Mouse (Mus musculus) CH12.LX (cell line): ENCODE measurements around the gene Npc1l1. TPM values are rescaled to one million over a fixed set of nuclear protein-coding genes. Genes with fewer than 3 reads are reported as not detected.
A peak's percentile ranks its signal among the peaks of the same experiment; 100 is the strongest.

Experiments used
- DNase-seq: peaks from one replicate; pipeline ENCODE4 v3.0.0-alpha.2; 2013; ENCODE audit errors: extremely low read depth
- H3K27ac ChIP-seq: 2 replicates; pipeline ENCODE4 v1.5.1; 2012; ENCODE audit warnings: low read depth, mild to moderate bottlenecking, control low read depth, moderate library complexity; ENCODE audit not compliant: insufficient read depth
- H3K27me3 ChIP-seq: replicated peaks from 2 replicates; pipeline ENCODE3; 2012; ENCODE audit warnings: inconsistent platforms
- H3K36me3 ChIP-seq, 2 experiments: replicated peaks in 1 of 2; 2 replicates each; pipeline versions ENCODE3 to v1.6.1; 2012; ENCODE audit warnings: inconsistent platforms in 1 of 2, low read length in 1 of 2, mild to moderate bottlenecking in 1 of 2, mixed read lengths in 1 of 2, moderate library complexity in 1 of 2; ENCODE audit not compliant: control insufficient read depth in 1 of 2, insufficient read depth in 1 of 2
- H3K4me1 ChIP-seq, 2 experiments: 2 replicates each; pipeline ENCODE4 v1.6.1; 2012; ENCODE audit warnings: inconsistent platforms in 1 of 2, moderate library complexity in 1 of 2; ENCODE audit not compliant: insufficient read depth in 2 of 2, control insufficient read depth in 1 of 2
- H3K4me2 ChIP-seq: 2 replicates; pipeline ENCODE4 v1.6.1; 2012; ENCODE audit warnings: low read depth, mild to moderate bottlenecking, control low read depth; ENCODE audit not compliant: poor library complexity, insufficient read depth, severe bottlenecking
- H3K4me3 ChIP-seq, 3 experiments: fragments of 150-350 bp in 1 of 3; sonication (generic) in 1 of 3; replicated peaks in 1 of 3; 2 replicates each; pipeline versions ENCODE3 to v1.5.1; 2011 to 2012; ENCODE audit warnings: low read depth in 2 of 3, low read length in 2 of 3, mild to moderate bottlenecking in 2 of 3, moderate library complexity in 2 of 3, control low read depth in 1 of 3, improper control_type of control experiment in 1 of 3, inconsistent platforms in 1 of 3, mixed read lengths in 1 of 3; ENCODE audit not compliant: poor library complexity in 1 of 3
- H3K79me2 ChIP-seq: replicated peaks from 2 replicates; pipeline ENCODE4 v1.6.1; 2012; ENCODE audit warnings: mild to moderate bottlenecking, moderate library complexity; ENCODE audit not compliant: control insufficient read depth, poor library complexity, insufficient read depth, severe bottlenecking; ENCODE audit errors: extremely low read depth
- H3K9ac ChIP-seq: 2 replicates; pipeline ENCODE4 v1.6.1; 2012; ENCODE audit warnings: low read depth, mild to moderate bottlenecking, control low read depth, moderate library complexity; ENCODE audit not compliant: insufficient read depth
- H3K9me3 ChIP-seq: replicated peaks from 2 replicates; pipeline ENCODE3; 2012; ENCODE audit warnings: low read length, inconsistent platforms, mixed read lengths
- BHLHE40 ChIP-seq: IDR thresholded peaks from 2 replicates; pipeline ENCODE4 v1.6.1; 2011; ENCODE audit warnings: mild to moderate bottlenecking, low read depth, low read length, improper control_type of control experiment
- CHD1 ChIP-seq: IDR thresholded peaks from 2 replicates; pipeline ENCODE4 v1.6.1; 2012; ENCODE audit warnings: low read depth, low read length, improper control_type of control experiment, inconsistent platforms
- CHD2 ChIP-seq: IDR thresholded peaks from 2 replicates; pipeline ENCODE4 v1.6.1; 2011; ENCODE audit warnings: low read length, improper control_type of control experiment
- CTCF ChIP-seq, 2 experiments: IDR thresholded peaks in 1 of 2; conservative IDR thresholded peaks in 1 of 2; 2 replicates each; pipeline ENCODE4 v1.5.1; 2011 to 2012; ENCODE audit warnings: low read depth in 2 of 2, low read length in 2 of 2, improper control_type of control experiment in 1 of 2, inconsistent platforms in 1 of 2, mild to moderate bottlenecking in 1 of 2, moderate library complexity in 1 of 2
- E2F4 ChIP-seq: IDR thresholded peaks from 2 replicates; pipeline ENCODE4 v1.6.1; 2011; ENCODE audit warnings: low read depth, low read length, improper control_type of control experiment; ENCODE audit not compliant: insufficient replicate concordance
- ELF1 ChIP-seq: IDR thresholded peaks from 2 replicates; pipeline ENCODE4 v1.6.1; 2014; ENCODE audit warnings: low read depth, mild to moderate bottlenecking, inconsistent platforms, low read length, improper control_type of control experiment
- EP300 ChIP-seq: IDR thresholded peaks from 2 replicates; pipeline ENCODE4 v1.6.1; 2011; ENCODE audit warnings: low read length, improper control_type of control experiment
- ETS1 ChIP-seq: conservative IDR thresholded peaks from 2 replicates; pipeline ENCODE4 v1.6.1; 2012; ENCODE audit warnings: low read depth, mild to moderate bottlenecking, inconsistent platforms, low read length, improper control_type of control experiment, moderate library complexity
- GABPA ChIP-seq: IDR thresholded peaks from 2 replicates; pipeline ENCODE4 v1.6.1; 2012; ENCODE audit warnings: low read depth, low read length, improper control_type of control experiment, inconsistent platforms; ENCODE audit not compliant: insufficient replicate concordance
- IRF4 ChIP-seq: IDR thresholded peaks from 2 replicates; pipeline ENCODE4 v1.6.1; 2014; ENCODE audit warnings: low read depth, mild to moderate bottlenecking, inconsistent platforms, low read length, improper control_type of control experiment
- KAT2A ChIP-seq: IDR thresholded peaks from 2 replicates; pipeline ENCODE4 v1.6.1; 2012; ENCODE audit warnings: low read length, improper control_type of control experiment, inconsistent platforms; ENCODE audit not compliant: insufficient replicate concordance
- MAX ChIP-seq: IDR thresholded peaks from 2 replicates; pipeline ENCODE4 v1.6.1; 2011; ENCODE audit warnings: low read length, improper control_type of control experiment
- MEF2A ChIP-seq: IDR thresholded peaks from 2 replicates; pipeline ENCODE4 v1.6.1; 2014; ENCODE audit warnings: low read depth, mild to moderate bottlenecking, inconsistent platforms, low read length, improper control_type of control experiment, borderline replicate concordance
- MXI1 ChIP-seq: IDR thresholded peaks from 2 replicates; pipeline ENCODE4 v1.6.1; 2011; ENCODE audit warnings: mild to moderate bottlenecking, low read depth, low read length, improper control_type of control experiment
- MYC ChIP-seq: IDR thresholded peaks from 2 replicates; pipeline ENCODE4 v1.6.1; 2011; ENCODE audit warnings: low read depth, mild to moderate bottlenecking, improper control_type of control experiment, low read length
- NELFE ChIP-seq: IDR thresholded peaks from 2 replicates; pipeline ENCODE4 v1.6.1; 2011; ENCODE audit warnings: low read depth, low read length, improper control_type of control experiment
- RAD21 ChIP-seq: IDR thresholded peaks from 2 replicates; pipeline ENCODE4 v1.6.1; 2011; ENCODE audit warnings: low read depth, mild to moderate bottlenecking, low read length, improper control_type of control experiment, moderate library complexity
- RCOR1 ChIP-seq: conservative IDR thresholded peaks from 2 replicates; pipeline ENCODE4 v1.6.1; 2012; ENCODE audit warnings: low read depth, mild to moderate bottlenecking, inconsistent platforms, low read length, improper control_type of control experiment
- SIN3A ChIP-seq: IDR thresholded peaks from 2 replicates; pipeline ENCODE4 v1.6.1; 2012; ENCODE audit warnings: low read length, improper control_type of control experiment, inconsistent platforms
- SMC3 ChIP-seq: IDR thresholded peaks from 2 replicates; pipeline ENCODE4 v1.6.1; 2011; ENCODE audit warnings: low read depth, low read length, improper control_type of control experiment
- TBP ChIP-seq: conservative IDR thresholded peaks from 2 replicates; pipeline ENCODE4 v1.6.1; 2011; ENCODE audit warnings: low read depth, low read length, improper control_type of control experiment
- TCF12 ChIP-seq: IDR thresholded peaks from 2 replicates; pipeline ENCODE4 v1.6.1; 2014; ENCODE audit warnings: low read depth, mild to moderate bottlenecking, inconsistent platforms, low read length, improper control_type of control experiment
- UBTF ChIP-seq: IDR thresholded peaks from 2 replicates; pipeline ENCODE4 v1.6.1; 2012; ENCODE audit warnings: low read depth, mild to moderate bottlenecking, inconsistent platforms, low read length, improper control_type of control experiment, moderate library complexity
- ZC3H11A ChIP-seq: IDR thresholded peaks from 2 replicates; pipeline ENCODE4 v1.6.1; 2012; ENCODE audit warnings: low read depth, mild to moderate bottlenecking, inconsistent platforms, low read length, improper control_type of control experiment
- ZMIZ1 ChIP-seq: IDR thresholded peaks from 2 replicates; pipeline ENCODE4 v1.6.1; 2012; ENCODE audit warnings: low read depth, mild to moderate bottlenecking, inconsistent platforms, low read length, improper control_type of control experiment
- ZNF384 ChIP-seq: IDR thresholded peaks from 2 replicates; pipeline ENCODE4 v1.6.1; 2012; ENCODE audit warnings: low read depth, low read length, improper control_type of control experiment, inconsistent platforms
- dilution Hi-C: fragments of 300-500 bp; cut with MboI; formaldehyde crosslinking; loops from 2 replicates; pipeline ENCODE4 v1.14.3; 2020; ENCODE audit warnings: low sequenced_read_pairs; ENCODE audit not compliant: extremely low pct_unique_long_range_greater_than_20kb, extremely low pct_ligation_motif_present
- in situ Hi-C: fragments of 300-500 bp; cut with MboI; formaldehyde crosslinking; loops from 3 replicates; pipeline ENCODE4 v1.14.3; 2019; ENCODE audit warnings: low sequenced_read_pairs, low pct_ligation_motif_present, low pct_unique_long_range_greater_than_20kb, mixed read lengths
- polyA plus RNA-seq: library from polyadenylated mRNA; unstranded; fragments of >175 nt; gene quantifications from 2 replicates; pipeline ENCODE4 v1.2.1, GENCODE M21; 2012; ENCODE audit warnings: low read depth; ENCODE audit not compliant: insufficient read length
- total RNA-seq, 2 experiments: library from RNA; depleted of rRNA; stranded (reverse); fragments of 300-350 nt in 1 of 2; fragments of >200 nt in 1 of 2; gene quantifications; 2 replicates each; pipeline ENCODE4 v1.2.3; 2012 to 2014

The Npc1l1 gene
- total and polyA plus RNA-seq, 3 experiments = 0.05 to 0.09 TPM; not detected in 1

DNA sequence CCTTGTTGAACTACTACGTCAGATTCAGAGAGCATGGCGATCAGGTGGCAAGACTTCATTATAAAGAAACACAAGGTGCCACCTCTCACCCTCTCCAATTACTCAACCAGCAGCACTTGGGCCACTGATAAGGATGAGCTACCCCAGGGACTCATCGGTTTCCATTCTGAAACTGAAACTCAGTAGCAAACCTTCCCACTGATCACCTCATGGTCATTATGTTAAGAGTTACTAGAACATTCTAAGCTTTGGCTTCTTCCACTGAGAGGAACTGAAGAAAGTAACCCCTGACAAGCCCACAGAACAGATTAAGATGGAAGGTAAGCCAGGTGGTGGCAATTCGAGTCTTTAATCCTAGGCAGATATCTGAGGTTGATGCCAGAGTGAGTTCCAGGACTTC lies 31.5 kb downstream of the Npc1l1 start:
- DNase-seq = peak; percentile 68
- dilution Hi-C loops (no loop called here), in situ Hi-C loops (loop anchor here (5.0 kb wide), 1 partner anchor 201 kb away; no protein-coding TSS in a partner anchor)
- TF ChIP-seq ZMIZ1 (no peak), MAX (0 out of 2 replicates have a peak, but pooled peaks have one; percentile 64), SMC3 (no peak), MYC (peak; percentile 89), IRF4 (peak; percentile 88), BHLHE40 (no peak), CHD2 (0 out of 2 replicates have a peak, but pooled peaks have one; percentile 37), E2F4 (0 out of 2 replicates have a peak, but pooled peaks have one; percentile 21), EP300 (peak; percentile 67), TCF12 (no peak), RCOR1 (no peak), ETS1 (peak; percentile 29; the same call in 1 of the 2 replicates), CTCF (conservative IDR thresholded peaks at IDR 0.05 in 1 of 2, IDR thresholded peaks at IDR 0.05 in 1 of 2; ENCODE audit: low read depth in 2 of 2, low read length in 2 of 2) (no peak), SIN3A (peak; percentile 67; the same call in 1 of the 2 replicates), TBP (0 out of 2 replicates have a peak, but pooled peaks have one; percentile 9)
- Histone ChIP-seq H3K9me3 (no peaks in the 10 kb centered on the region), H3K27me3 (no peaks in the 10 kb centered on the region), H3K4me2 (peak overlapping the region; percentile 95), H3K4me1 (peaks cover 8 to 57% of the 10 kb centered on the region in 2 experiments; a peak in 3 of 4 replicates), H3K36me3 (peaks cover 6 to 30% of the 10 kb centered on the region in 2 experiments), H3K9ac (peak overlapping the region; percentile 60; the same call in 1 of the 2 replicates), H3K27ac (no peak overlapping the region), H3K79me2 (peaks cover 60% of the 10 kb centered on the region), H3K4me3 (peak overlapping the region; percentile 84 to 94 (median 86))

GRCm38 (mm10) chr11:6196780-6197179 lies 33.2 kb downstream of the Npc1l1 start:
- no peak for DNase-seq
- no peaks in the 10 kb centered on the region for H3K9me3 ChIP-seq
- H3K9ac ChIP-seq = no peak overlapping the region
- peaks cover 67% of the 10 kb centered on the region for H3K79me2 ChIP-seq
- H3K27me3 ChIP-seq = no peaks in the 10 kb centered on the region
- peaks cover 8 to 67% of the 10 kb centered on the region in 2 experiments; a peak in 3 of 4 replicates for H3K4me1 ChIP-seq
- peaks cover 13 to 45% of the 10 kb centered on the region in 2 experiments for H3K36me3 ChIP-seq
- no peak overlapping the region for H3K4me3 ChIP-seq
- H3K27ac ChIP-seq = no peak overlapping the region
- no peak overlapping the region for H3K4me2 ChIP-seq
- TF ChIP-seq SMC3 (peak; percentile 22; the same call in 1 of the 2 replicates), ZC3H11A (no peak), UBTF (no peak), ZNF384 (peak; percentile 31; the same call in 1 of the 2 replicates), CTCF (conservative IDR thresholded peaks at IDR 0.05 in 1 of 2, IDR thresholded peaks at IDR 0.05 in 1 of 2; ENCODE audit: low read depth in 2 of 2, low read length in 2 of 2) (peak in 1 of 2 experiments; percentile 45; a peak in 2 of 4 replicates), EP300 (no peak), KAT2A (no peak), ELF1 (no peak), ZMIZ1 (no peak), GABPA (no peak), MXI1 (no peak), NELFE (no peak), CHD1 (no peak), MEF2A (no peak), RAD21 (peak; percentile 51)
- TF ChIP-seq, all 38 proteins: peak for 4
- in situ Hi-C loops = loop anchor here (5.0 kb wide), 1 partner anchor 199 kb away; no protein-coding TSS in a partner anchor
- dilution Hi-C loops = no loop called here
